Mouse (Mus musculus): Measurements from ENCODE around the gene Commd2. TPM values are rescaled to one million over a fixed set of nuclear protein-coding genes. Genes with fewer than 3 reads are reported as not detected.

The Commd2 gene
- total RNA-seq, 2 experiments from 2014 or later = 19.9 to 22.1 TPM

DNA sequence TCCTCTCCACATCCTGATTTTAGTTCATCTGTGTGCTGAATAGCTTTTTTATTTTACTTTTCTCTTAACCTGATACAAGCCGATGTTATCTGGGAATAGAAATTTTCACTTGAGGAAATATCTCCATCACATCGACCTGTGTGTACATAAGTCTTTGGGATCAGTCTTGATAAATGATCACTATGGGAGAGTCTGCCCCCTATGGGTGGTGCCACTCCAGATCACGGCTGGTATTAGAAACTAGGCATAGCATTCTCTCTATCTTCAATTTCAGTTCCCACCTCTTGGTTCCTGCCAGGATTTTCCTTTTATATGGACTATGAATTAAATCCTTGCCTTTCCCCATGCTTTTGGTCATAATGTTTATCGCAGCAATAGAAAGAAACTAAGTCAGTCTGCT lies 31.8 kb downstream of the Commd2 start:
- DNase-seq (ENCODE audit: low spot score in 2 of 2) = no peak

DNA sequence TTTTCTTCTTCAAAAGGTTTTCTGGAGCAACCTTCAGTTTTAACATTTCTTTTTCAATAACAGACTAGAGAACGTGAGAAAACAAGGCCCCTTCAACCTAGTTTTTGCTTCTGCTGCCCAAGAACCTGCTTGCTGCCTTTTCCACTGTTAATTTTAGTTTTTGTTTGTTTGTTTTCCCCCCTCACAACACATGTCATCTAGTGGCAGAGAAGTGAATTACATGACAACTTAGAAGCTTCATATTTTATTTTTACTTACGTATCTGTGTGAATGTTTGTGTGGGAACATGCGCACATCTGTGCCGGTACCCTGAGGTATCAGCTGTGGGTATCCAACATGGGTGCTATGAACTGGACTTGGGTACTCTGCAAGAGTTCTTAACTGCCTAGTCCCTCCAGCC lies 35.9 kb downstream of the Commd2 start:
- DNase-seq (ENCODE audit: low spot score in 2 of 2) = no peak

DNA sequence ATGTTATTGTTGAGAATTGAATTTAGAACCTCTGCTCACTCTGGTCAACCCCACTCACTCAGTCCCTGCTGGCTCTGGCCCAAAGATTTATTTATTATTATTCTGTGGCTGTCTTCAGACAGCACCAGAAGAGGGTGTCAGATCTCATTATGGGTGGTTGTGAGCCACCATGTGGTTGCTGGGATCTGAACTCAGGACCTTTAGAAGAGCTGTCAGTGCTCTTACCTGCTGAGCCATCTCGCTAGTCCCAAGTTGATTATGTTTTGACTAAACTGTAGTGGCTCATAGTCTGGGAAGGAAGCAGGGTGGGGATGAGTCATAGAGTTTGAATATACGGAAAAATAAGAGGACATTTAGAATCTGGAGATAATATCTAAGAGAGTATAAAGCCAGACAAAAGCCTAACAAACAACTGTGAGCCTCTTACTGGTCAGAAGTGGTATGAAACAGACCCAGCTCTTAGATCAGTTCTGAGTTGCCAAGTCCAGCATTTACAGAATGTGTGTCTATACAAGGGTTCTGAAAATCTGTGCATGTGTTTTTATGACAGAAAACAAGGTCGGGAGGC lies 39.0 kb downstream of the Commd2 start:
- no peak for DNase-seq (ENCODE audit: low spot score in 2 of 2)

DNA sequence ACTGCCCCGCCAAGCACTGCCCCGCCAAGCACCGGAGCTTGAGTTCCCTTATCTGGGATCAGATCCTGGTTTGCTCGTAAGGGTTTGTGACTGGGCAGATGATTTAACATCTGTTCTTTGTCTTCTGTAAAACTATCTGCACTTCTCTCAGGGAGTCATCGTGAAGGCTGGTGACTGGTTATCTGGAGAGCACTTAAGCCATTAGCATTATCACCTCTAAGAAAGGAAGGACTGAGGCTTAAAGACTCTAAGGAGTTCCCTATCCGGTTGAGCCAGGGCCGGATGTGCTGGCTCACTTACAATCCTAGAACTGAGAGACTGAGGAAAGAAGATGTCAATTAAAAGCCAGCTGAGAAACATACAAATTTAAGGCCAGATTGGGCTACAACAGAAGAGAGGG lies 39.7 kb downstream of the Commd2 start:
- DNase-seq (ENCODE audit: low spot score in 2 of 2) = no peak

DNA sequence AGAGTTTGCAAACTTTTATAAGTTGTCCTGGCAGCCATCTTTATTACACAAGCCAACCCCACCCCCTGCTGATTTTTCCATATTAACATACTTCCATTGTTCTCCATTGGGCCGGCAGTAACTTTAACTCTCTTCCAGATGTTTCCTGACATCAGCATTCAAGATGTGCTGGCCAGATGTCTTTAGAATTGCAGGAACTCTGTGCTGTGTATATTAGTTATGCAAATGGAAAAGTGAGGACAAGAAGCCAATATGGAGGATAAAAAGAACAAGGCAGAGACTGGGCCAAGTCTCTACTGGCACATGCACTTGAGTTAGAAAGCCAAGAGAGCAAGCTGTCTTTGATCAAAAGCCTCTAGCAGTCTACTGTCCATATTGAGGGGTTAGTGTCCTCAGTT lies 46.9 kb downstream of the Commd2 start:
- DNase-seq (ENCODE audit: low spot score in 2 of 2) = no peak

DNA sequence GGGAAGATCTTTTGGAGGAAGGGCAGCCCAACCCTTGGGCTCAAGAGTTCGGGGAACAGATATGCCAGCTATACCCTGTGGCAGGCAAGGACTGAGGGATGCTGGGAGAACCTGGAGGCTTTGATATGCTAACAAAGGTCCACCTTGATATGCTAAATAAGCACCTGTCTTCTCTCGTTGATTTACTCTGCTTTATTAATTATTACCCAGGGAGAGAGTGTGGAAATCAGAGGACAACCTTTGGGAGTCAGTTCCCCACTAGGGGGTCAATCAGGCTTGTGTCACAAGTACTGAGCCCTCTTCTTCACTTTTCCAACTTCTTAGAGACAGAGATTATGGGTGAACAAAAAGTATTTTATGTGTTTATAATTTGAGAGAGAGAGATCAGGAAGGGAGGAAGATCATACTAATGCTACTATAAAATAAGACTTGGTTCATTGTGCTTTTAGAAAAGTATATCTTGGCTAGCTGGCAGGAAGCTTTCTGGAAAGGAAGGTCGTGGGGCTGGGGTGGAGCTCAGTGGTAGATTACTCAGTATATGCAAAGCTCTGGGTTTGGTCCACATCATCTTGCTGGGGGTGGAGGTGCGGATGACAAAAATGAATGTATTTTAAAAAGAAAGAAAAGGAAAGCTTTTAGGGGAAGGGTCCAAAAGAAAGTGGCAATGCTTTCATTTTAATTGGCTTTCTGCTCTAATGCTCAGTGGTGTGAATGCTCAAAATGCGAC lies 47.5 kb downstream of the Commd2 start:
- DNase-seq (ENCODE audit: low spot score in 2 of 2) = no peak

DNA sequence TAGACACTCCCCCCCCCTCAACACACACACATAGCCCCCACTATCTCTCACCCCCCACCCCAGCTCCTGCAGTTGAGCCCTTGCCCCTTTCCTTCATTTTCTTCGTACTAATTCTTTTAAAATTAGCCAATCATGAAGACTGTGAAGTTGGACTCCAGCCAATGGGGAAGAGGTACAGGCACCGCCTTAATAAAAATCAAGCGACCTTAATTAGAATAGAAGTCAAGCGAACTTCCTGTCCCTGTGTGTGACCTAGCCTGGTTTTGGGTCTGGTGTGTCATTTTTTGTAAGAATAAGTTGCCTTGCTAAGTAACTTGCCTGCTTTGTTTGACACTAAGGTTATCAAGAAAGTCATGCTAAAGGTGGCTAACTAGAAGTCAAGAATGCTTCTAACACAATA lies 48.9 kb downstream of the Commd2 start:
- no peak for DNase-seq (ENCODE audit: low spot score in 2 of 2)

DNA sequence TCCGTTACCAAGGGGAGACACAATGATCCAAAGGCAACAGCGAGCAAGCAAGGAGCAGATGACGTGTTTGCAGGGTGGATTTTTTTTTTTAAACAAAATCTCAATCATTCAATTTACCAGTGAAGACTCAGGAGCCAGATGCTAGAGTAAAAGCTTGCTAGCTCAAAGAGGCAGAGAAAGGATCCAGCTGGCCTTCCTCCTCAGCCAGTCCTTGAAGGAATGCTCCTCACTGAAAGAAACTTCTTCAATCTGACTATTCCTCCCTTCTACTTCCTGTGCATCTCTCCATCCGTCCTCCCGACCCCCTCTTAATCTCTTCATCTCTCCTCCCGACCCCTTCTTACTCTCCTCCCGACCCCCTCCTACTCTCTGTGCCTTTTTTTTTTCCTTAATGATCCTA lies 54.9 kb downstream of the Commd2 start:
- no peak for DNase-seq (ENCODE audit: low spot score in 2 of 2)

DNA sequence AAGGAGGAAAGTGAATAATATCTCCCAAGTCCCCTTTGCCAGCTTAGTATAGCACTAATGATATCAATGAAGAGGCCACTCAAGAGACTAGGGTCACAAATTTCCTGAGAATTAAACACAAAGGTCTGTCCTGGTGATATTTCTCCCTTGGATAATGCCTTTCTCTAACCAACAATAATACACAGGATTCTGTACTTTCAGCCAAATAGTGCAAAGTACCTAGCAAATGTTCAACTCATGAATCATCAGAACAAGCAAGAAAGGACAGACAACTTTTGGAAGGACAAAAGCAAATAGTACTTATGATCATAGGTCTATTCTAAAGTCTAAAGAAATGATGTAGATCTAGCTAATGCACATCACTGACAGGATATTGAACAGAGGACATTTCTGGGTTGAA lies 56.0 kb downstream of the Commd2 start:
- DNase-seq (ENCODE audit: low spot score in 2 of 2) = no peak

Small RNA genes lying within 50 kb of the gene (microRNA-seq; reads per million reads assigned to microRNA genes)
- gene Mir6377 = 0 reads per million in 2 experiments

Other genes starting within 250 kb of the Commd2 start
- gene Tm4sf4, start 226.4 kb downstream of the Commd2 start, total RNA-seq (2021) = not detected
- gene Wwtr1, start 75.8 kb downstream of the Commd2 start, total RNA-seq (2021) = 10 to 100 TPM; 12.1 to 12.5 TPM
- 1 to 10 TPM in 1 of 2 experiments, under 1 TPM in 1; 0.91 to 1.8 TPM for gene Ankub1, start 41.1 kb upstream of the Commd2 start, total RNA-seq (2021)
- 10 to 100 TPM; 87.5 to 92.8 TPM for gene Rnf13, start 84.3 kb upstream of the Commd2 start, total RNA-seq (2021)
- gene Pfn2, start 196.4 kb upstream of the Commd2 start, total RNA-seq (2021) = 100 to 1,000 TPM; 525 to 526 TPM

Measured in left cerebral cortex, adult 18-20 months (tissue).